Mouse (Mus musculus) c-Kit-positive CD71-positive TER-119-positive erythroid progenitor cells, embryonic 14.5 days (primary cell): ENCODE measurements around the gene Slc35g3.
"Not testable (repeated sequence)": the region's sequence is repeated elsewhere in the genome, so short reads cannot be mapped to it uniquely, and the experiment has no call there.

Experiments
- DNase-seq: peaks from one replicate; pipeline ENCODE4 v3.0.0-alpha.2; 2013; ENCODE audit warnings: low spot score

Gene Slc35g3

GRCm38 (mm10) chr11:69754701-69755100 is 7.1 kb downstream of the Slc35g3 start:
- peak; percentile 70 for DNase-seq

GRCm38 (mm10) chr11:69754233-69754632 is 7.5 kb downstream of the Slc35g3 start:
- DNase-seq: no peak

DNA sequence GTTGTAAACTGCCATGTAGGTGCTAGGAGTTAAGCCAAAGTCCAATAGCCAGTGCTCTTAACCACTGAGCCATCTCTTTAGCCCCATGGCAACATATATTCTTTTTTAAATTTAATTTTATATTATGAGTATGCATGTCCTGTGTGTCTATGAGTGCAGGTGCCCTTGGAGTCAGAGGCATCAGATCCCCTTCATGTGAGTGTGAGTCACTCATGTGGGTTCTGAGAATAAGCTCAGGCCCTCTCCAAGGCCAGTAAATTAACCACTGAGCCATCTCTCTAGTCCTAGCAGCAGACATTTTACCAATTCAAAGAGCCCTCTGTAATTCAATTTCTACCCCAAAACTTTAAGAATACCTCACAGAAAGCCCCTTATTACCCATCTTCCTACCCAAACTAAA is 9.1 kb downstream of the Slc35g3 start:
- DNase-seq: no peak

- no peak for DNase-seq
Observed at GRCm38 (mm10) chr11:69751635-69752034, 10.1 kb downstream of the Slc35g3 start.

- not testable (repeated sequence) for DNase-seq
Observed at GRCm38 (mm10) chr11:69731408-69731807, 30.4 kb downstream of the Slc35g3 start.

- peak; percentile 77 for DNase-seq
Observed at GRCm38 (mm10) chr11:69729063-69729462, 32.7 kb downstream of the Slc35g3 start.

GRCm38 (mm10) chr11:69725951-69726350 is 35.8 kb downstream of the Slc35g3 start:
- no peak for DNase-seq

DNA sequence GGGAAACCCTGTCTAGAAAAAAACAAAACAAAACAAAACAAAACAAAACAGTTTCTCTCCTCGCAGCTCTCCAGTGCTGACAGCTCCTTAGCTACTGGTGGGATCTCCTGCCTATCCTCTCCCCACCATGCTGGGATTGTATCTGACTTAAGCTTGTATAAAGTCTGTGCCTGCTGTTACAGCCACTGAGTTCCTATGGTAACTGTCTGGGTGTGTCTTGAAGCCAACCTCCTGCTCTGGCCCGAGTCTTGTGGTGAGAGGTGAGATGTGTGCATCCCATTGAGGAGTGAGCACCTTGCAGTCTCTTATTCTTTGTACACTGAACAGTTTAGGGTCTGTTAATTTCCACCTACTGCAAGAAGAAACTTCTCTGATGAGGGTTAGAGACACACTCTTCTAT is 38.7 kb downstream of the Slc35g3 start:
- no peak for DNase-seq

GRCm38 (mm10) chr11:69720852-69721251 is 40.9 kb downstream of the Slc35g3 start:
- no peak for DNase-seq

- DNase-seq: no peak
Observed at GRCm38 (mm10) chr11:69719423-69719822, 42.3 kb downstream of the Slc35g3 start.

DNA sequence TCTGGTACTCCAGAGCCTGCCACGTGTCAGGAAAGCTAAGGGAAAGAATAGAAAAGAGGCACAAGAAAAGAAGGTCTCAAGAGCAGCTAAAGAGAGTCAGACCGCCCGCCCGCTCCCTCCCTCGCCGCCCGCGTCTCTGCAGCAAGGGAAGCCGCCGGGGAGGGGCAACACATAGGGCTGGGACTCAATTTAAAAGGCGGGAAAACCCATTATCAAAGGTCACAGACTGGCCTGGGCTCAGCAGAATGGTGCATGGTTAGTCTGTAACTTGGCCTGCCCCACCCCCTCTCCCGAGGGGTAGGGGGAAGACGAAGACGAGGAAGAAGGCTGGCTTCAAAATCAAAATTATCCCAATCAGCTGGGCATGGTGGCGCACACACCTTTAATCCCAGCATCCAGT is 43.1 kb downstream of the Slc35g3 start:
- DNase-seq: peak; percentile 73

DNA sequence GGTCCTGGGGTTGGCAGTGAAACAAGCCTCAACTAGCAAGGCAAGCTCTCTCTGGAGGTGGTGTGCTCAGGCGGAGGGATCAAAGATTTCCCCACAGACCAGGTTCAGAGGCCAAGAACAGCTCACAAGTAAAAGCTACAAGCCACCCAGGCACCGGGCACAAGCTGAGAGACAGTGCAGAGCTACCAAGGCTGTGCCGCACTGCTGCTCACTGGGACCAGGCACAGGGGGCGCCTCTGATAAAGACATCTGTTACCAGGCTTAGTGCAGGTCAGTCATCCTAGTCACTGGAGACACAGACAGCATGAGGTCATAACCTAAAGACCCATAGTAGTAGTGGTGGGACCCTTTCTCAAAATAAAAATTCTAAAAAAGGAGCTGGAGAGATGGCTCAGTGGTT is 44.8 kb downstream of the Slc35g3 start:
- no peak for DNase-seq

DNA sequence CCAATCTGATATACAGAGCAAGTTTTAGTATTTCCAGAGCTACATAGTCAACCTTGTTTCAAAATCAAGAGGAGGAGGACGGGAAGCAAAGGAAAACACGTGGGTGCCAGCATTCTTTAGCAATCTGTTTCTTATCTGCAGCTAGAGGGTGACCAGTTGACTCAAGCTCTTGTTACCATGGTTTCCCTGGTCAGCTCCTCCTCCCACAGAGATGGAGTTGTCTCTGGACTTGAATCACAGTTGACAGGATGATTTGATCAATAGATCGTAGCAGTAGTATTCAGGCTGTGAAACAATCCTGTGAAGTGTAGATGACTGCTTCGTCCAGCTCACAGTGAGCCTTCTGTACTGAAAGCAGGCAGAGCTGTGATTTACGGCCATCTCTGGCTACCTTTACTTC is 45.8 kb downstream of the Slc35g3 start:
- DNase-seq: no peak

GRCm38 (mm10) chr11:69715482-69715881 is 46.3 kb downstream of the Slc35g3 start:
- DNase-seq: no peak

DNA sequence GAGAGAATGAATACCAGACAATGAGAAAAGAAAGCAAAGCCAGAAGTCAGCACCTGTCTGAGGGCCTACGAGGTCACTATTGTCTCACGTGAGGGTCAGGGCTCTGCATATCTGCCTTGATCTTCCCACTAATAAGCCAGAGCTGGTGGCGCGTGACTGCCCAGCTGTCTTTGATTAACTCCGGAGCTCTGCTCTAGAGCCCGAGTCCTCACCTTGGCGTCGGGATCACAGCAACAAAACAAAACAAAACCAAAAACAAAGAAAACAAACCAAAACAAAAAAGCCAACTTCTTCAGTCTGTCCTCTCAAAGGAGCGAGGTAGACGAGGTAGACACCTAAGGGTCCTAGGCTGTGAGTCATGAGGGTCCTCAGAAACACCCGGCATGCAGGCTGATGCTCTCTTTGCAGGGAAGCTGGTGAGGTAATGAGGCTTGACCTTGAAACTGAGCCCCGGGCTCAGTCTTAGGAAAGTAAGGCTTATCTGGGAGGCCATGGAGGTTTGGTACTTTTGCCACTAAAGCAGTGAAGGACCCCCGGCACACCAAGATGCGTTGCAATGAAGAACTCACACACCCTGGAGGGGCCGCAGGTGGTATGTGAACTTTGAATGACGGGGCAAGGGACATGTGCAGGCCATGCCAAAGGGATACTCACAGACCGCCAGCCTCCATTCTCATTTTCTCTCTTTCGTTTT is 47.0 kb downstream of the Slc35g3 start:
- DNase-seq: no peak

GRCm38 (mm10) chr11:69712954-69713672 is 48.7 kb downstream of the Slc35g3 start:
- no peak for DNase-seq

DNA sequence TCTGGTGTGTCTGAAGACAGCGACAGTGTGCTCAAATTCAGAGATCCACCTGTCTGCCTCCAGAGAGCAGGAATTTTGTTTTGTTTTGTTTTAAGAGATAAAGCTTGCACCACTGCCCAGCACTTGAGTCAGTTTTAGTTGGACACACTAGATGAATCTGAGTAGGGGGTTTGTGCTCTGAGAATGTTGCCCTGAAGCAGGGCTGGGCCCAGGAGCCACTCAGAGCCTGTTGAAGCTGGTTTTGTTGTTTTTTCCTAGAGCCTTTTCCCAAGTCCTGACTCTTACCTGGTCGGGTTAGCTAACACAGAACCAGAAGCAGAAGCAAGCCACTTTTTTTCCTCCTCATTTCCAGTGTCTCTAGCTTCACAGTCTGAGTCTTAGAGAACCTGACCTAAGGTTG is 50.7 kb downstream of the Slc35g3 start:
- DNase-seq: no peak

DNA sequence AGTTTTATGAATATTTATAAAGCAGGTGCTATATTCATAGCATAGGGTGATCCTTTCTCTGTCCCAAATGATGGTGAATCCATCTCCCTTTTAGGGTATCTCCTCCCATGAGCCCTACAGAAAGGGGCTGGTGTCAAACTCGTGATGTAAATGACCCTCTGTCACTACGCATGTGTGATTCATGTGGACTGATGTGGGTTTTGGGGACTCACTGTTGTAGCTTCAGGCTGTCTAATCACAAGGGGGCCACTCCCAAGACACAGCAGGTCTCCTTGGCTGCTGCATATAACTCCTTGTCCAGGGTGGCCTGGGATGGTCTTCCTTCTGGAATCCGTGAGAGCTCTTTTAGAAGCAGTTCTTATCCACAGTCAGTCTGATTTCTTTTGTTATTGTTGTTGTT is 51.3 kb downstream of the Slc35g3 start:
- DNase-seq: no peak
